Comparison of ENCODE assay signal across 11 mouse cellular contexts in genomic region chr4:136638230-136638750, GRCm38 (mm10). TPM values are rescaled to one million over a fixed set of nuclear protein-coding genes. Genes with fewer than 3 reads are reported as not detected.
DNase-seq lines count a peak whose midpoint lies in the region; ATAC-seq and TF ChIP-seq lines count a peak whose summit lies in the region.
"Had no signal": no experiment of that assay in that cellular context is flagged by ENCODE, and none has a peak within 500 bp of the region (broad histone marks: within the 10 kb centered on the region; RNA-seq: fewer than 3 reads in every experiment).

No protein-coding gene starts in this region.

- peaks cover 22% of the 10 kb centered on the region for H3K27me3 ChIP-seq in lung, embryonic 14.5 days (ENCODE audit: insufficient read depth, low read length)
- peaks cover 36% of the 10 kb centered on the region for H3K27me3 ChIP-seq in forebrain, embryonic 13.5 days
- peaks cover 39% of the 10 kb centered on the region for H3K27me3 ChIP-seq in limb, embryonic 15.5 days
- no peaks in the 10 kb centered on the region for H3K27me3 ChIP-seq in stomach, postnatal 0 days (ENCODE audit: control insufficient read depth, insufficient read depth, low read length)

- no peak for ATAC-seq in lung, embryonic 14.5 days (ENCODE audit: insufficient read depth)
- no peak for ATAC-seq in forebrain, embryonic 13.5 days
- ATAC-seq in limb, embryonic 15.5 days (ENCODE audit: insufficient number of reproducible peaks, low FRiP score, low TSS enrichment, low read depth): no peak
- no peak for ATAC-seq in stomach, postnatal 0 days (ENCODE audit: low FRiP score, low TSS enrichment)

- peak overlapping the region; percentile 89 for H3K4me2 ChIP-seq in lung, embryonic 14.5 days
- peak overlapping the region; percentile 84 for H3K4me2 ChIP-seq in forebrain, embryonic 13.5 days
- peak overlapping the region; percentile 95 for H3K4me2 ChIP-seq in limb, embryonic 15.5 days
- H3K4me2 ChIP-seq in stomach, postnatal 0 days (replicated peaks; ENCODE audit: low read depth): peak overlapping the region; percentile 93

- peak overlapping the region; percentile 49; the same call in 1 of the 2 replicates for H3K4me3 ChIP-seq in lung, embryonic 14.5 days (ENCODE audit: low read depth, low read length)
- H3K4me3 ChIP-seq in forebrain, embryonic 13.5 days: peak overlapping the region; percentile 49
- peak overlapping the region; percentile 56; the same call in 1 of the 2 replicates for H3K4me3 ChIP-seq in limb, embryonic 15.5 days
- H3K4me3 ChIP-seq in stomach, postnatal 0 days (ENCODE audit: low read depth, low read length): no peak overlapping the region

- DNase-seq in lung, embryonic 14.5 days: no peak
- DNase-seq in lung, postnatal 25 days (ENCODE audit: low spot score): no peak
- DNase-seq in stomach, postnatal 0 days (ENCODE audit: low spot score): no peak
- DNase-seq in urinary bladder, postnatal 4 days (ENCODE audit: low spot score in 2 of 2): no peak
- no peak for DNase-seq in left cerebral cortex, adult 18-20 months (ENCODE audit: low spot score in 2 of 2)

- H3K27ac ChIP-seq in lung, embryonic 14.5 days (ENCODE audit: low read depth): no peak overlapping the region
- no peak overlapping the region for H3K27ac ChIP-seq in forebrain, embryonic 13.5 days
- H3K27ac ChIP-seq in limb, embryonic 15.5 days: no peak overlapping the region
- H3K27ac ChIP-seq in stomach, postnatal 0 days (replicated peaks): no peak overlapping the region

- no peaks in the 10 kb centered on the region for H3K9me3 ChIP-seq in lung, embryonic 14.5 days (ENCODE audit: low read depth, low read length)
- H3K9me3 ChIP-seq in forebrain, embryonic 13.5 days (replicated peaks): no peaks in the 10 kb centered on the region
- H3K9me3 ChIP-seq in limb, embryonic 15.5 days: no peaks in the 10 kb centered on the region
- no peaks in the 10 kb centered on the region for H3K9me3 ChIP-seq in stomach, postnatal 0 days (ENCODE audit: control insufficient read depth, low read length)

- H3K9ac ChIP-seq in lung, embryonic 14.5 days: no peak overlapping the region
- H3K9ac ChIP-seq in forebrain, embryonic 13.5 days: no peak overlapping the region
- no peak overlapping the region for H3K9ac ChIP-seq in limb, embryonic 15.5 days
- no peak overlapping the region for H3K9ac ChIP-seq in stomach, postnatal 0 days (ENCODE audit: low read length)

- TF ChIP-seq EP300 in stomach, postnatal 0 days (optimal IDR thresholded peaks at IDR 0.05): no peak

- no peaks in the 10 kb centered on the region for H3K36me3 ChIP-seq in lung, embryonic 14.5 days (ENCODE audit: insufficient read depth)
- no peaks in the 10 kb centered on the region for H3K36me3 ChIP-seq in forebrain, embryonic 13.5 days (ENCODE audit: poor library complexity, severe bottlenecking)
- no peaks in the 10 kb centered on the region for H3K36me3 ChIP-seq in limb, embryonic 15.5 days
- no peaks in the 10 kb centered on the region for H3K36me3 ChIP-seq in stomach, postnatal 0 days (ENCODE audit: control insufficient read depth, insufficient read depth, low read length)

- no peak for TF ChIP-seq CTCF in lung, embryonic 14.5 days (IDR thresholded peaks at IDR 0.05; ENCODE audit: low read depth)
- no peak for TF ChIP-seq CTCF in stomach, postnatal 0 days (IDR thresholded peaks at IDR 0.05; ENCODE audit: low read depth)

- no peaks in the 10 kb centered on the region; the same call in 1 of the 2 replicates for H3K4me1 ChIP-seq in lung, embryonic 14.5 days (ENCODE audit: insufficient read depth)
- peaks cover 24% of the 10 kb centered on the region for H3K4me1 ChIP-seq in forebrain, embryonic 13.5 days
- H3K4me1 ChIP-seq in limb, embryonic 15.5 days: peaks cover 16% of the 10 kb centered on the region
- H3K4me1 ChIP-seq in stomach, postnatal 0 days (replicated peaks; ENCODE audit: control insufficient read depth, insufficient read depth): no peaks in the 10 kb centered on the region

- WGBS in lung, embryonic 14.5 days: 35% methylated on average over 7 of the region's 7 CpGs
- WGBS in forebrain, embryonic 13.5 days: 23% methylated on average over 7 of the region's 7 CpGs
- WGBS in limb, embryonic 15.5 days: 49% methylated on average over 7 of the region's 7 CpGs
- WGBS in stomach, postnatal 0 days: 58% methylated on average over 7 of the region's 7 CpGs

RNA-seq across cellular contexts. Expression of gene Lactbl1, which starts 15.9 kb away (rescaled TPM):
- polyA plus RNA-seq in lung, embryonic 14.5 days (2014; fragmentation: Nextera tagmentation; extraction: Ambion mirVana): not detected in 2 replicates
- polyA plus RNA-seq in forebrain, embryonic 13.5 days (2015; fragmentation: Nextera tagmentation; extraction: Ambion mirVana): not detected in 2 replicates
- polyA plus RNA-seq in limb, embryonic 15.5 days (2015; fragmentation: Nextera tagmentation; extraction: Ambion mirVana): not detected in 2 replicates
- polyA plus RNA-seq in stomach, postnatal 0 days (2015; fragmentation: Nextera tagmentation; extraction: Ambion mirVana): not detected in 2 replicates
- not detected for total RNA-seq in left cerebral cortex, adult 18-20 months (2021)
- total RNA-seq: common myeloid progenitor, adult 5-6 weeks; granulocyte monocyte progenitor cell, adult 5-6 weeks; layer of hippocampus, adult 18-20 months; MEL had no signal

RNA-seq across cellular contexts. Expression of gene Tex46, which starts 28.1 kb away (rescaled TPM):
- polyA plus RNA-seq in lung, embryonic 14.5 days (2014; fragmentation: Nextera tagmentation; extraction: Ambion mirVana): not detected in 2 replicates
- not detected in 2 replicates for polyA plus RNA-seq in forebrain, embryonic 13.5 days (2015; fragmentation: Nextera tagmentation; extraction: Ambion mirVana)
- polyA plus RNA-seq in limb, embryonic 15.5 days (2015; fragmentation: Nextera tagmentation; extraction: Ambion mirVana): not detected in 2 replicates
- not detected in 2 replicates for polyA plus RNA-seq in stomach, postnatal 0 days (2015; fragmentation: Nextera tagmentation; extraction: Ambion mirVana)
- not detected for total RNA-seq in left cerebral cortex, adult 18-20 months (2021)
- total RNA-seq: common myeloid progenitor, adult 5-6 weeks; granulocyte monocyte progenitor cell, adult 5-6 weeks; layer of hippocampus, adult 18-20 months; MEL had no signal

RNA-seq across cellular contexts. Expression of gene Kdm1a, which starts 35.8 kb away (rescaled TPM):
- polyA plus RNA-seq in lung, embryonic 14.5 days (2014; fragmentation: Nextera tagmentation; extraction: Ambion mirVana): 56.5 and 58.8 TPM in 2 replicates
- polyA plus RNA-seq in forebrain, embryonic 13.5 days (2015; fragmentation: Nextera tagmentation; extraction: Ambion mirVana): 83.3 and 88.3 TPM in 2 replicates
- polyA plus RNA-seq in limb, embryonic 15.5 days (2015; fragmentation: Nextera tagmentation; extraction: Ambion mirVana): 26.8 and 34.8 TPM in 2 replicates
- 13.8 and 15.1 TPM in 2 replicates for polyA plus RNA-seq in stomach, postnatal 0 days (2015; fragmentation: Nextera tagmentation; extraction: Ambion mirVana)
- 10 to 100 TPM; 88.7 to 93.5 TPM for total RNA-seq in left cerebral cortex, adult 18-20 months (2021)
